Mouse (Mus musculus) adipocyte (in vitro differentiated cells): ENCODE measurements around the gene Ndc80.
"Not testable (repeated sequence)": the region's sequence is repeated elsewhere in the genome, so short reads cannot be mapped to it uniquely, and the experiment has no call there.

ENCODE experiments used
- DNase-seq: peaks from one replicate; pipeline ENCODE4 v3.0.0-alpha.2; 2016; ENCODE audit warnings: low spot score

Ndc80 gene

GRCm38 (mm10) chr17:71526711-71527564 lies at the start of gene Ndc80:
TSS of gene Ndc80 (minus strand) at chr17:71526857.
- peak; percentile 99 for DNase-seq

- peak; percentile 75 for DNase-seq
Measured at GRCm38 (mm10) chr17:71561631-71562030, 35.0 kb upstream of the Ndc80 start.

- DNase-seq = no peak
Measured at GRCm38 (mm10) chr17:71552901-71553300, 26.2 kb upstream of the Ndc80 start.

- peak; percentile 34 for DNase-seq
Measured at GRCm38 (mm10) chr17:71551757-71552451, 25.2 kb upstream of the Ndc80 start, which contains the start of gene Spdya. TSS of gene Spdya (plus strand) at chr17:71552061.

- no peak for DNase-seq
Measured at GRCm38 (mm10) chr17:71551350-71551749, 24.7 kb upstream of the Ndc80 start.

GRCm38 (mm10) chr17:71548586-71548985 lies 21.9 kb upstream of the Ndc80 start:
- peak; percentile 44 for DNase-seq

GRCm38 (mm10) chr17:71537164-71537563 lies 10.5 kb upstream of the Ndc80 start:
- no peak for DNase-seq

- DNase-seq = not testable (repeated sequence)
Measured at GRCm38 (mm10) chr17:71535595-71535994, 8.9 kb upstream of the Ndc80 start.

- DNase-seq = no peak
Measured at GRCm38 (mm10) chr17:71528042-71528441, 1.4 kb upstream of the Ndc80 start.

GRCm38 (mm10) chr17:71526302-71526708 lies 352 bp downstream of the Ndc80 start:
- DNase-seq = no peak

GRCm38 (mm10) chr17:71510297-71510696 lies 16.4 kb downstream of the Ndc80 start:
- no peak for DNase-seq

GRCm38 (mm10) chr17:71506832-71507231 lies 19.8 kb downstream of the Ndc80 start:
- no peak for DNase-seq

- DNase-seq = no peak
Measured at GRCm38 (mm10) chr17:71495784-71496183, 30.9 kb downstream of the Ndc80 start.

GRCm38 (mm10) chr17:71491332-71491686 lies 35.3 kb downstream of the Ndc80 start:
- no peak for DNase-seq

GRCm38 (mm10) chr17:71490666-71491331 lies 35.9 kb downstream of the Ndc80 start:
- peak; percentile 82 for DNase-seq

GRCm38 (mm10) chr17:71489703-71490461 lies 36.8 kb downstream of the Ndc80 start:
- no peak for DNase-seq

- DNase-seq = peak; percentile 24
Measured at GRCm38 (mm10) chr17:71486231-71486851, 40.3 kb downstream of the Ndc80 start.

GRCm38 (mm10) chr17:71485791-71486230 lies 40.8 kb downstream of the Ndc80 start:
- no peak for DNase-seq

GRCm38 (mm10) chr17:71484711-71485110 lies 41.9 kb downstream of the Ndc80 start:
- no peak for DNase-seq

- peak; percentile 44 for DNase-seq
Measured at GRCm38 (mm10) chr17:71483418-71484060, 43.1 kb downstream of the Ndc80 start.

GRCm38 (mm10) chr17:71479381-71479901 lies 47.2 kb downstream of the Ndc80 start:
- no peak for DNase-seq
